Comparison of ENCODE assay signal across 8 mouse cellular contexts in genomic region chr2:26909387-26909784, GRCm38 (mm10). TPM values are rescaled to one million over a fixed set of nuclear protein-coding genes. Genes with fewer than 3 reads are reported as not detected.
DNase-seq lines count a peak whose midpoint lies in the region; ATAC-seq and TF ChIP-seq lines count a peak whose summit lies in the region.

No protein-coding gene starts in this region.

- no peak for ATAC-seq in forebrain, embryonic 16.5 days
- no peak for ATAC-seq in liver, embryonic 16.5 days (ENCODE audit: low read depth)
- ATAC-seq in erythroid progenitor cell, adult 5-6 weeks (replicated peaks; ENCODE audit: low FRiP score, poor library complexity, severe bottlenecking), result no peak

- intact Hi-C loops in heart, adult 2 months (cut with DNase I), result loop anchor here (10.0 kb wide), 2 partner anchors 265 to 465 kb away; partner anchors contain the start of gene Sec16a
- intact Hi-C loops in heart, postnatal 10 days (cut with DNase I), result loop anchor here (5.0 to 10.0 kb wide), 2 partner anchors 265 to 328 kb away; no protein-coding TSS in a partner anchor

- peaks cover 5% of the 10 kb centered on the region for H3K79me2 ChIP-seq in heart, adult 2 months (replicated peaks; ENCODE audit: control insufficient read depth, insufficient read depth, low read length)
- H3K79me2 ChIP-seq in C2C12 (ENCODE audit: control insufficient read depth, insufficient read depth), result peaks cover 100% of the 10 kb centered on the region

- peak overlapping the region; percentile 71 for H3K4me2 ChIP-seq in forebrain, embryonic 16.5 days (ENCODE audit: low read length)
- peak overlapping the region; percentile 75 for H3K4me2 ChIP-seq in liver, embryonic 16.5 days (ENCODE audit: low read depth, low read length)

- H3K79me3 ChIP-seq in C2C12 (ENCODE audit: low read depth), result peaks cover 68% of the 10 kb centered on the region

- peaks cover 7% of the 10 kb centered on the region for H3K36me3 ChIP-seq in heart, adult 2 months (ENCODE audit: control insufficient read depth, insufficient read depth, low read length)
- peaks cover 80% of the 10 kb centered on the region for H3K36me3 ChIP-seq in C2C12 (ENCODE audit: control insufficient read depth, insufficient read depth)
- peaks cover 42% of the 10 kb centered on the region for H3K36me3 ChIP-seq in forebrain, embryonic 16.5 days (ENCODE audit: control insufficient read depth, insufficient read depth)
- peaks cover 44% of the 10 kb centered on the region for H3K36me3 ChIP-seq in liver, embryonic 16.5 days (ENCODE audit: control insufficient read depth, insufficient read depth)

- peak overlapping the region; percentile 86 for H3K27ac ChIP-seq in heart, adult 2 months
- H3K27ac ChIP-seq in forebrain, embryonic 16.5 days (ENCODE audit: low read length), result 0 out of 2 replicates have a peak overlapping the region, but pooled peaks have one; percentile 88
- H3K27ac ChIP-seq in liver, embryonic 16.5 days (ENCODE audit: low read length), result peak overlapping the region; percentile 89; the same call in 1 of the 2 replicates

- H3K9me3 ChIP-seq in forebrain, embryonic 16.5 days (ENCODE audit: control insufficient read depth, low read length), result no peaks in the 10 kb centered on the region
- no peaks in the 10 kb centered on the region for H3K9me3 ChIP-seq in liver, embryonic 16.5 days (replicated peaks; ENCODE audit: control insufficient read depth, low read length)

- no peak overlapping the region for H3K9ac ChIP-seq in heart, adult 2 months (ENCODE audit: low read depth, low read length)
- peak overlapping the region; percentile 94 for H3K9ac ChIP-seq in forebrain, embryonic 16.5 days (replicated peaks; ENCODE audit: low read depth, low read length)
- peak overlapping the region; percentile 70 for H3K9ac ChIP-seq in liver, embryonic 16.5 days (ENCODE audit: low read depth, low read length)

- no peak for TF ChIP-seq EP300 in heart, adult 2 months (IDR thresholded peaks at IDR 0.05; ENCODE audit: insufficient read depth, low read depth, low read length)

- no peaks in the 10 kb centered on the region for H3K27me3 ChIP-seq in heart, adult 2 months (ENCODE audit: control insufficient read depth, insufficient read depth, low read length)
- H3K27me3 ChIP-seq in C2C12 (ENCODE audit: control insufficient read depth, insufficient read depth, insufficient read length), result no peaks in the 10 kb centered on the region
- H3K27me3 ChIP-seq in forebrain, embryonic 16.5 days (replicated peaks; ENCODE audit: control insufficient read depth, insufficient read depth, low read length), result no peaks in the 10 kb centered on the region
- no peaks in the 10 kb centered on the region for H3K27me3 ChIP-seq in liver, embryonic 16.5 days (ENCODE audit: control insufficient read depth, insufficient read depth, low read depth, low read length)

- no peak for TF ChIP-seq POLR2A in heart, adult 2 months (IDR thresholded peaks at IDR 0.05; ENCODE audit: insufficient read depth, low read depth, low read length)

- peak overlapping the region; percentile 84 for H3ac ChIP-seq in C2C12 (ENCODE audit: control insufficient read depth, insufficient read length, low read depth)

- no peak for DNase-seq in heart, adult 2 months
- no peak for DNase-seq in heart, postnatal 10 days
- DNase-seq in layer of hippocampus, adult 18-20 months (ENCODE audit: low spot score in 2 of 2), result no peak
- DNase-seq in T-cell, adult 2 months (ENCODE audit: low spot score), result no peak

- peak overlapping the region; percentile 84 for H3K4me3 ChIP-seq in heart, adult 2 months
- H3K4me3 ChIP-seq in C2C12 (ENCODE audit: insufficient read depth, poor library complexity, severe bottlenecking), result peak overlapping the region; percentile 84
- peak overlapping the region; percentile 84 for H3K4me3 ChIP-seq in forebrain, embryonic 16.5 days (replicated peaks; ENCODE audit: low read length)
- peak overlapping the region; percentile 69 for H3K4me3 ChIP-seq in liver, embryonic 16.5 days (ENCODE audit: low read depth, low read length)

- H3K4me1 ChIP-seq in heart, adult 2 months (ENCODE audit: control insufficient read depth, insufficient read depth, low read length), result peaks cover 7% of the 10 kb centered on the region
- H3K4me1 ChIP-seq in forebrain, embryonic 16.5 days (replicated peaks; ENCODE audit: control insufficient read depth, insufficient read depth, low read length), result peaks cover 30% of the 10 kb centered on the region
- peaks cover 27% of the 10 kb centered on the region for H3K4me1 ChIP-seq in liver, embryonic 16.5 days (ENCODE audit: control insufficient read depth, low read depth, low read length)

- peak; percentile 32 for TF ChIP-seq CTCF in heart, adult 2 months (IDR thresholded peaks at IDR 0.05)
- no peak for TF ChIP-seq CTCF in C2C12 (IDR thresholded peaks at IDR 0.05; ENCODE audit: control insufficient read depth, insufficient read depth, insufficient read length)

TF ChIP-seq in C2C12, 6 proteins besides CTCF, POLR2A, EP300 and RAD21:
- TF ChIP-seq MYOD1 (IDR thresholded peaks at IDR 0.05; ENCODE audit: control insufficient read depth, insufficient read length, low read depth), result no peak

RNA-seq across cellular contexts. Expression of gene Med22, which starts 1.1 kb away (rescaled TPM):
- total RNA-seq in heart, adult 2 months (2021), result 10 to 100 TPM; 20.7 to 26.0 TPM
- 26.0 and 37.9 TPM in 2 replicates for polyA plus RNA-seq in heart, adult 2 months (2012; rRNA removed)
- total RNA-seq in heart, postnatal 10 days (2021), result 10 to 100 TPM; 29.3 to 37.7 TPM
- 71.0 TPM for polyA plus RNA-seq in C2C12 (2012; fragmentation: generic; extraction: Trizol)
- 177 and 180 TPM in 2 replicates for polyA plus RNA-seq in forebrain, embryonic 16.5 days (2015; fragmentation: Nextera tagmentation; extraction: Ambion mirVana)
- polyA plus RNA-seq in liver, embryonic 16.5 days (2015; fragmentation: Nextera tagmentation; extraction: Ambion mirVana), result 19.5 and 20.8 TPM in 2 replicates
- 0.84 and 5.4 TPM in 2 replicates for total RNA-seq in erythroid progenitor cell, adult 5-6 weeks (2015; ENCODE audit: low replicate concordance)
- 2.6 and 9.0 TPM in 2 replicates for total RNA-seq in erythroid progenitor cell, adult 5-6 weeks (2017; ENCODE audit: low replicate concordance)
- 10 to 100 TPM; 47.5 to 50.1 TPM for total RNA-seq in layer of hippocampus, adult 18-20 months (2021)

RNA-seq across cellular contexts. Expression of gene Rpl7a, which starts 1.2 kb away (rescaled TPM):
- 100 to 1,000 TPM; 266 to 312 TPM for total RNA-seq in heart, adult 2 months (2021)
- 431 and 478 TPM in 2 replicates for polyA plus RNA-seq in heart, adult 2 months (2012; rRNA removed)
- 100 to 1,000 TPM; 364 to 371 TPM for total RNA-seq in heart, postnatal 10 days (2021)
- polyA plus RNA-seq in C2C12 (2012; fragmentation: generic; extraction: Trizol), result 3,080 TPM
- 494 and 501 TPM in 2 replicates for polyA plus RNA-seq in forebrain, embryonic 16.5 days (2015; fragmentation: Nextera tagmentation; extraction: Ambion mirVana)
- 297 and 333 TPM in 2 replicates for polyA plus RNA-seq in liver, embryonic 16.5 days (2015; fragmentation: Nextera tagmentation; extraction: Ambion mirVana)
- total RNA-seq in erythroid progenitor cell, adult 5-6 weeks (2015; ENCODE audit: low replicate concordance), result 717 and 721 TPM in 2 replicates
- total RNA-seq in erythroid progenitor cell, adult 5-6 weeks (2017; ENCODE audit: low replicate concordance), result 417 and 478 TPM in 2 replicates
- 100 to 1,000 TPM; 253 to 258 TPM for total RNA-seq in layer of hippocampus, adult 18-20 months (2021)

RNA-seq across cellular contexts. Expression of gene Surf6, which starts 6.7 kb away (rescaled TPM):
- total RNA-seq in heart, adult 2 months (2021), result 10 to 100 TPM; 12.7 to 13.2 TPM
- polyA plus RNA-seq in heart, adult 2 months (2012; rRNA removed), result 4.4 and 8.7 TPM in 2 replicates
- 10 to 100 TPM; 14.7 to 16.8 TPM for total RNA-seq in heart, postnatal 10 days (2021)
- 20.1 TPM for polyA plus RNA-seq in C2C12 (2012; fragmentation: generic; extraction: Trizol)
- 29.1 and 32.1 TPM in 2 replicates for polyA plus RNA-seq in forebrain, embryonic 16.5 days (2015; fragmentation: Nextera tagmentation; extraction: Ambion mirVana)
- polyA plus RNA-seq in liver, embryonic 16.5 days (2015; fragmentation: Nextera tagmentation; extraction: Ambion mirVana), result 8.7 and 9.4 TPM in 2 replicates
- 1.4 and 2.1 TPM in 2 replicates for total RNA-seq in erythroid progenitor cell, adult 5-6 weeks (2015; ENCODE audit: low replicate concordance)
- 3.5 and 6.3 TPM in 2 replicates for total RNA-seq in erythroid progenitor cell, adult 5-6 weeks (2017; ENCODE audit: low replicate concordance)
- total RNA-seq in layer of hippocampus, adult 18-20 months (2021), result 10 to 100 TPM; 26.4 to 29.0 TPM

RNA-seq across cellular contexts. Expression of gene Surf2, which starts 6.8 kb away (rescaled TPM):
- total RNA-seq in heart, adult 2 months (2021), result 10 to 100 TPM; 15.2 to 16.8 TPM
- polyA plus RNA-seq in heart, adult 2 months (2012; rRNA removed), result 21.6 and 22.7 TPM in 2 replicates
- total RNA-seq in heart, postnatal 10 days (2021), result 10 to 100 TPM; 15.9 TPM
- 42.6 TPM for polyA plus RNA-seq in C2C12 (2012; fragmentation: generic; extraction: Trizol)
- polyA plus RNA-seq in forebrain, embryonic 16.5 days (2015; fragmentation: Nextera tagmentation; extraction: Ambion mirVana), result 59.7 and 62.0 TPM in 2 replicates
- polyA plus RNA-seq in liver, embryonic 16.5 days (2015; fragmentation: Nextera tagmentation; extraction: Ambion mirVana), result 17.4 and 17.9 TPM in 2 replicates
- total RNA-seq in erythroid progenitor cell, adult 5-6 weeks (2015; ENCODE audit: low replicate concordance), result 6.5 and 7.1 TPM in 2 replicates
- 5.3 and 11.8 TPM in 2 replicates for total RNA-seq in erythroid progenitor cell, adult 5-6 weeks (2017; ENCODE audit: low replicate concordance)
- total RNA-seq in layer of hippocampus, adult 18-20 months (2021), result 10 to 100 TPM; 34.2 to 36.5 TPM

RNA-seq across cellular contexts. Expression of gene Surf1, which starts 6.9 kb away (rescaled TPM):
- total RNA-seq in heart, adult 2 months (2021), result 10 to 100 TPM; 49.7 to 68.0 TPM
- polyA plus RNA-seq in heart, adult 2 months (2012; rRNA removed), result 49.9 and 51.7 TPM in 2 replicates
- 10 to 100 TPM; 48.0 to 54.1 TPM for total RNA-seq in heart, postnatal 10 days (2021)
- polyA plus RNA-seq in C2C12 (2012; fragmentation: generic; extraction: Trizol), result 40.8 TPM
- 69.9 and 82.1 TPM in 2 replicates for polyA plus RNA-seq in forebrain, embryonic 16.5 days (2015; fragmentation: Nextera tagmentation; extraction: Ambion mirVana)
- 31.5 and 32.4 TPM in 2 replicates for polyA plus RNA-seq in liver, embryonic 16.5 days (2015; fragmentation: Nextera tagmentation; extraction: Ambion mirVana)
- total RNA-seq in erythroid progenitor cell, adult 5-6 weeks (2015; ENCODE audit: low replicate concordance), result 41.1 and 42.3 TPM in 2 replicates
- total RNA-seq in erythroid progenitor cell, adult 5-6 weeks (2017; ENCODE audit: low replicate concordance), result 13.5 and 16.5 TPM in 2 replicates
- 100 to 1,000 TPM; 109 to 111 TPM for total RNA-seq in layer of hippocampus, adult 18-20 months (2021)
